Mouse (Mus musculus): ENCODE data around the gene Zfp277. TPM values are rescaled to one million over a fixed set of nuclear protein-coding genes. Genes with fewer than 3 reads are reported as not detected.

The Zfp277 gene
- polyA plus RNA-seq, 1 experiment from 2014 or later: 38.9 TPM

Other genes with a start within 250 kb of the Zfp277 start
- gene Lsmem1, start 246.4 kb downstream of the Zfp277 start, polyA plus RNA-seq (2016; fragmentation: Nextera tagmentation; extraction: Ambion mirVana): 11.5 and 20.7 TPM in 2 replicates
- 95.0 and 98.2 TPM in 2 replicates for gene Ifrd1, start 197.4 kb downstream of the Zfp277 start, polyA plus RNA-seq (2016; fragmentation: Nextera tagmentation; extraction: Ambion mirVana)
- gene Dock4, start 50 bp upstream of the Zfp277 start, polyA plus RNA-seq (2016; fragmentation: Nextera tagmentation; extraction: Ambion mirVana): 7.4 and 10.5 TPM in 2 replicates